Mouse (Mus musculus): ENCODE results near the gene Krt14. TPM values are rescaled to one million over a fixed set of nuclear protein-coding genes. Genes with fewer than 3 reads are reported as not detected.

Krt14 gene
- polyA plus RNA-seq, 1 experiment from 2014 or later, result 30.7 TPM

- H3K9ac ChIP-seq (replicated peaks; ENCODE audit: low read length), result no peak overlapping the region
- H3K9me3 ChIP-seq (replicated peaks; ENCODE audit: control insufficient read depth, low read length), result no peaks in the 10 kb centered on the region
- no peak overlapping the region for H3K27ac ChIP-seq (replicated peaks; ENCODE audit: low read depth, low read length)
- H3K4me3 ChIP-seq (ENCODE audit: low read depth, low read length), result no peak overlapping the region
- no peaks in the 10 kb centered on the region for H3K4me1 ChIP-seq (ENCODE audit: control insufficient read depth, insufficient read depth, low read length)
- H3K36me3 ChIP-seq (replicated peaks; ENCODE audit: control insufficient read depth, insufficient read depth, low read depth, low read length), result no peaks in the 10 kb centered on the region
- H3K27me3 ChIP-seq (ENCODE audit: control insufficient read depth, insufficient read depth, low read length), result no peaks in the 10 kb centered on the region
- WGBS, result 43% methylated on average over 6 of the region's 6 CpGs
- H3K4me2 ChIP-seq (ENCODE audit: low read depth, low read length), result no peak overlapping the region
- DNase-seq (ENCODE audit: low spot score) (peak; percentile 9), ATAC-seq (replicated peaks; ENCODE audit: insufficient number of reproducible peaks, low FRiP score, low TSS enrichment, low read depth) (no peak)
These were observed 1.2 kb upstream of the Krt14 start for GRCm38 (mm10) chr11:100208542-100208941.

- Histone ChIP-seq H3K27me3 (ENCODE audit: control insufficient read depth, insufficient read depth, low read length) (no peaks in the 10 kb centered on the region), H3K4me3 (ENCODE audit: low read depth, low read length) (no peak overlapping the region), H3K36me3 (replicated peaks; ENCODE audit: control insufficient read depth, insufficient read depth, low read depth, low read length) (no peaks in the 10 kb centered on the region), H3K4me2 (ENCODE audit: low read depth, low read length) (no peak overlapping the region), H3K9me3 (replicated peaks; ENCODE audit: control insufficient read depth, low read length) (no peaks in the 10 kb centered on the region), H3K27ac (replicated peaks; ENCODE audit: low read depth, low read length) (no peak overlapping the region), H3K9ac (replicated peaks; ENCODE audit: low read length) (no peak overlapping the region), H3K4me1 (ENCODE audit: control insufficient read depth, insufficient read depth, low read length) (no peaks in the 10 kb centered on the region)
- DNase-seq (ENCODE audit: low spot score) (peak; percentile 84), ATAC-seq (replicated peaks; ENCODE audit: insufficient number of reproducible peaks, low FRiP score, low TSS enrichment, low read depth) (no peak)
- 11% methylated on average over 6 of the region's 6 CpGs for WGBS
These were observed 3.9 kb downstream of the Krt14 start for GRCm38 (mm10) chr11:100203448-100203847.

GRCm38 (mm10) chr11:100202906-100203305 lies 4.4 kb downstream of the Krt14 start:
- Histone ChIP-seq H3K9ac (replicated peaks; ENCODE audit: low read length) (no peak overlapping the region), H3K36me3 (replicated peaks; ENCODE audit: control insufficient read depth, insufficient read depth, low read depth, low read length) (no peaks in the 10 kb centered on the region), H3K27ac (replicated peaks; ENCODE audit: low read depth, low read length) (no peak overlapping the region), H3K4me2 (ENCODE audit: low read depth, low read length) (no peak overlapping the region), H3K4me3 (ENCODE audit: low read depth, low read length) (no peak overlapping the region), H3K27me3 (ENCODE audit: control insufficient read depth, insufficient read depth, low read length) (no peaks in the 10 kb centered on the region), H3K9me3 (replicated peaks; ENCODE audit: control insufficient read depth, low read length) (no peaks in the 10 kb centered on the region), H3K4me1 (ENCODE audit: control insufficient read depth, insufficient read depth, low read length) (no peaks in the 10 kb centered on the region)
- WGBS, result 83% methylated on average over 4 of the region's 4 CpGs
- no peak for DNase-seq (ENCODE audit: low spot score)
- ATAC-seq (replicated peaks; ENCODE audit: insufficient number of reproducible peaks, low FRiP score, low TSS enrichment, low read depth), result no peak

- Histone ChIP-seq H3K4me2 (ENCODE audit: low read depth, low read length) (no peak overlapping the region), H3K27ac (replicated peaks; ENCODE audit: low read depth, low read length) (no peak overlapping the region), H3K4me1 (ENCODE audit: control insufficient read depth, insufficient read depth, low read length) (no peaks in the 10 kb centered on the region), H3K9ac (replicated peaks; ENCODE audit: low read length) (no peak overlapping the region), H3K4me3 (ENCODE audit: low read depth, low read length) (no peak overlapping the region), H3K27me3 (ENCODE audit: control insufficient read depth, insufficient read depth, low read length) (no peaks in the 10 kb centered on the region), H3K9me3 (replicated peaks; ENCODE audit: control insufficient read depth, low read length) (no peaks in the 10 kb centered on the region), H3K36me3 (replicated peaks; ENCODE audit: control insufficient read depth, insufficient read depth, low read depth, low read length) (no peaks in the 10 kb centered on the region)
- WGBS, result 46% methylated on average over 8 of the region's 8 CpGs
- DNase-seq (ENCODE audit: low spot score) (peak; percentile 3), ATAC-seq (replicated peaks; ENCODE audit: insufficient number of reproducible peaks, low FRiP score, low TSS enrichment, low read depth) (no peak)
These were observed 7.1 kb downstream of the Krt14 start for GRCm38 (mm10) chr11:100200104-100200820.

- 76% methylated on average over 4 of the region's 4 CpGs for WGBS
- no peak overlapping the region for H3K9ac ChIP-seq (replicated peaks; ENCODE audit: low read length)
- no peak overlapping the region for H3K4me3 ChIP-seq (ENCODE audit: low read depth, low read length)
- no peaks in the 10 kb centered on the region for H3K4me1 ChIP-seq (ENCODE audit: control insufficient read depth, insufficient read depth, low read length)
- no peak for ATAC-seq (replicated peaks; ENCODE audit: insufficient number of reproducible peaks, low FRiP score, low TSS enrichment, low read depth)
- no peak overlapping the region for H3K4me2 ChIP-seq (ENCODE audit: low read depth, low read length)
- no peaks in the 10 kb centered on the region for H3K9me3 ChIP-seq (replicated peaks; ENCODE audit: control insufficient read depth, low read length)
- H3K36me3 ChIP-seq (replicated peaks; ENCODE audit: control insufficient read depth, insufficient read depth, low read depth, low read length), result no peaks in the 10 kb centered on the region
- DNase-seq (ENCODE audit: low spot score), result no peak
- no peak overlapping the region for H3K27ac ChIP-seq (replicated peaks; ENCODE audit: low read depth, low read length)
- no peaks in the 10 kb centered on the region for H3K27me3 ChIP-seq (ENCODE audit: control insufficient read depth, insufficient read depth, low read length)
These were observed 8.7 kb downstream of the Krt14 start for GRCm38 (mm10) chr11:100198666-100199065.

- ATAC-seq (replicated peaks; ENCODE audit: insufficient number of reproducible peaks, low FRiP score, low TSS enrichment, low read depth), result no peak
- DNase-seq (ENCODE audit: low spot score), result no peak
These were observed 14.4 kb downstream of the Krt14 start, which contains the start of gene Krt9 for GRCm38 (mm10) chr11:100192992-100193391. Krt9 (minus strand) TSS chr11:100193246.

GRCm38 (mm10) chr11:100191820-100192219 lies 15.5 kb downstream of the Krt14 start:
- Histone ChIP-seq H3K9ac (replicated peaks; ENCODE audit: low read length) (no peak overlapping the region), H3K4me3 (ENCODE audit: low read depth, low read length) (no peak overlapping the region), H3K9me3 (replicated peaks; ENCODE audit: control insufficient read depth, low read length) (no peaks in the 10 kb centered on the region), H3K27me3 (ENCODE audit: control insufficient read depth, insufficient read depth, low read length) (no peaks in the 10 kb centered on the region), H3K4me1 (ENCODE audit: control insufficient read depth, insufficient read depth, low read length) (no peaks in the 10 kb centered on the region), H3K4me2 (ENCODE audit: low read depth, low read length) (no peak overlapping the region), H3K36me3 (replicated peaks; ENCODE audit: control insufficient read depth, insufficient read depth, low read depth, low read length) (no peaks in the 10 kb centered on the region), H3K27ac (replicated peaks; ENCODE audit: low read depth, low read length) (no peak overlapping the region)
- no peak for ATAC-seq (replicated peaks; ENCODE audit: insufficient number of reproducible peaks, low FRiP score, low TSS enrichment, low read depth)
- 89% methylated on average over 3 of the region's 3 CpGs for WGBS
- no peak for DNase-seq (ENCODE audit: low spot score)

More at GRCm38 (mm10) chr11:100192992-100193391, 14.4 kb downstream of the Krt14 start, which contains the start of gene Krt9:
- Histone ChIP-seq H3K9ac (replicated peaks; ENCODE audit: low read length) (no peak within 1 kb of the TSS), H3K27ac (replicated peaks; ENCODE audit: low read depth, low read length) (no peak within 1 kb of the TSS), H3K9me3 (replicated peaks; ENCODE audit: control insufficient read depth, low read length) (no peaks in the 10 kb centered on the region), H3K27me3 (ENCODE audit: control insufficient read depth, insufficient read depth, low read length) (no peaks in the 10 kb centered on the region), H3K36me3 (replicated peaks; ENCODE audit: control insufficient read depth, insufficient read depth, low read depth, low read length) (no peaks in the 10 kb centered on the region), H3K4me1 (ENCODE audit: control insufficient read depth, insufficient read depth, low read length) (no peaks in the 10 kb centered on the region), H3K4me2 (ENCODE audit: low read depth, low read length) (no peak within 1 kb of the TSS), H3K4me3 (ENCODE audit: low read depth, low read length) (no peak within 1 kb of the TSS)
- WGBS, result 53% methylated on average over 9 of the region's 9 CpGs

GRCm38 (mm10) chr11:100186736-100187135 lies 20.6 kb downstream of the Krt14 start:
- Histone ChIP-seq H3K27me3 (ENCODE audit: control insufficient read depth, insufficient read depth, low read length) (no peaks in the 10 kb centered on the region), H3K27ac (replicated peaks; ENCODE audit: low read depth, low read length) (no peak overlapping the region), H3K4me2 (ENCODE audit: low read depth, low read length) (no peak overlapping the region), H3K9ac (replicated peaks; ENCODE audit: low read length) (no peak overlapping the region), H3K4me1 (ENCODE audit: control insufficient read depth, insufficient read depth, low read length) (no peaks in the 10 kb centered on the region), H3K4me3 (ENCODE audit: low read depth, low read length) (no peak overlapping the region), H3K36me3 (replicated peaks; ENCODE audit: control insufficient read depth, insufficient read depth, low read depth, low read length) (no peaks in the 10 kb centered on the region), H3K9me3 (replicated peaks; ENCODE audit: control insufficient read depth, low read length) (no peaks in the 10 kb centered on the region)
- DNase-seq (ENCODE audit: low spot score) (no peak), ATAC-seq (replicated peaks; ENCODE audit: insufficient number of reproducible peaks, low FRiP score, low TSS enrichment, low read depth) (no peak)
- 88% methylated on average over 8 of the region's 8 CpGs for WGBS

Measured in embryonic facial prominence, embryonic 11.5 days (tissue).